Mouse (Mus musculus): ENCODE results near the gene Ubxn7.
A peak's percentile ranks its signal among the peaks of the same experiment; 100 is the strongest.
"Not testable (repeated sequence)": the region's sequence is repeated elsewhere in the genome, so short reads cannot be mapped to it uniquely, and the experiment has no call there.

Gene Ubxn7

DNA sequence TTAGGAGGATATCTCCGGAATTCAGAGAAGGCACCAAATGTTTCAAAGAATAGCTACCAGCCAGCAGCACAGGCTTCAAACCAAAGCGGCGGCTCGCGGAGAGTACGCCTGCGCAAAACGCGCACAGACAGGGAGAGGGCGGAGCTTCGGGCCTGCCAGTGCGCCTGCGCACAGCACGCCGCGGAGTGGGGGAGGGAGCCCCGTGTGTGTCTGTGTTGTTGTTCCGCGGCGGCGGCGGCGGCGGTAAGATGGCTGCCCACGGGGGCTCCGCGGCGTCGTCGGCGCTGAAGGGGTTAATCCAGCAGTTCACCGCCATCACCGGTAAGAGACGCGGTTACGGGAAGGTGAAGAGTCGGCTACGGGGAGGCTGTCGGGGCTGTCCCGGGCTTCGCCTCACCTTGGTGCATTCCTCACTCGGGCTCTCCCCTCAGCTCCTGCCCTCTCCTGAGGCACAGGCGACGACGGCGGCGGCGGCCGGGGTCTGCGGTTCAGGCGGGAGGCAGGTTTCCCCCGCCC, at the start of gene Ubxn7:
Gene Ubxn7 (plus strand): TSS at position 218 of the 516 bp plus-strand sequence.
- peak; percentile 96 for DNase-seq (ENCODE audit: low spot score)

DNA sequence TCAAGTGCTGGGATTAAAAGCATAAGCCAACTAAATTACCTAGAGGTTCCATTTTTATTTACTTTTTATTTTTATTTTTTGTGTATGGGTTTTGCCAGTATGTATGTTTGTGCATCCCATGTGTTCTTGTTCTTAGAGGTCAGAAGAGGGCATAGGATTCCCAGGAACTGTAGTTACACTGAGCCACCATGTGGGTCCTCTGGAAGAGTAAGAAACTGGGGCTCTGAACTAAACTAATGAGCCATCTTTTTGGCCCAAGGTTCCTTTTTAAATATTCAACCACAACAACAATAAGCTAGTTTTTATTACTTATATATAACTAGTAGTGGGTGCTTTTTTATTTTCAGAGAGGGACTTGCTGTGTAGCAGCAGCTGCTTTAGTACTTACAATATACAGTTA, 49.4 kb upstream of the Ubxn7 start:
- no peak for DNase-seq (ENCODE audit: low spot score)

DNA sequence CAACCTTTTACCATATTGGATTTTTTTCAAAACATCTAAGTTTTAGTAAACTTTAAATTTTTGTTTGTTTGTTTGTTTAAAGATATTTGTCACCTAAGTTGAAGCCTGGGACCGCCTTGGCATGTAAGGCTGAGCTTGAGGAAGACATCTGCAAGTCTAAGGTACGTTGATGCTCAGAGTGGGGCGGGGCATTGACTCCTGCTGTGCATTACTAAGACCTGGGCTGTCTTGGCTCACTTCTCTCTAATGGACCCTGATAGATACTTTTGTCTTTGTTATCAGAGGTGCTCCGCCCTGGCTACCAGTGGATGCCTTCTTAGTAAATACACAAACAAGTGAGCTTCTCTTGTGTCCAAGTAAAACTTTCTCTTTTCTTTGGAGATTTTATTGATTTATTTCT, 40.2 kb upstream of the Ubxn7 start:
- DNase-seq (ENCODE audit: low spot score), result no peak

DNA sequence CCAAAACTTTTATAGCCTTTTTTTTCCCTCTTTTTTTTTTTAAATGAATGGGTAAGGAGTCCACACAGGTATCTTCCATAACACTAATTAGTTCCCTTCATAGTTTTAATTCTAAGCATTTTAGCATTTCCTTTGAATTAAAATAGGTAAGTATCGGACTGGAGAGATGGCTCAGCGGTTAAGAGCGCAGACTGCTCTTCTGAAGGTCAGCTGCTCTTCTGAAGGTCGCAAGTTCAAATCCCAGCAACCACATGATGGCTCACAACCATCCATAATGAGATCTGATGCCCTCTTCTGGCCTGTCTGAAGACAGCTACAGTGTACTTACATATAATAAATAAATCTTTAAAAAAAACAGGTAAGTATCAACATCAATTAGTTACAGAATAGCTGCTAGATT, 32.4 kb upstream of the Ubxn7 start:
- DNase-seq (ENCODE audit: low spot score), result not testable (repeated sequence)

DNA sequence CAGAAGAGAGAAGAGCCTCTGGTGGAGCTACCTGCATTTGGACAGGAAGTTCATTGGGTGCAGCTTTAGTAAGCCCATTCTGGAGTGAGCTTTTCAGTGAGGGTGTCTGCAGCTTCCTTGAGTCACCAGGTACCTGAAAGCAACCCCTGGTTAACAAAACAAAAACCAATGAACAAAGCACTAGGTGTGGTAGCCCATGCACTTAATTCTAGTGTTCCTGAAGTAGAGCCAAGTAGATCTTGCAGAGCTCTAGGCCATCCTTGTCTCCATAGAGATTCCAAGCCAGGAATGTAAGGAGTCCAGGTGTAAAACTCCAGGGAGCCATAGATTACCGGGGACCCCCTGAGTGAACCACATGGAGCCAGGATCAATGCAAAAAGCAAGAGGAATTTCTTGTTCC, 29.0 kb upstream of the Ubxn7 start:
- no peak for DNase-seq (ENCODE audit: low spot score)

DNA sequence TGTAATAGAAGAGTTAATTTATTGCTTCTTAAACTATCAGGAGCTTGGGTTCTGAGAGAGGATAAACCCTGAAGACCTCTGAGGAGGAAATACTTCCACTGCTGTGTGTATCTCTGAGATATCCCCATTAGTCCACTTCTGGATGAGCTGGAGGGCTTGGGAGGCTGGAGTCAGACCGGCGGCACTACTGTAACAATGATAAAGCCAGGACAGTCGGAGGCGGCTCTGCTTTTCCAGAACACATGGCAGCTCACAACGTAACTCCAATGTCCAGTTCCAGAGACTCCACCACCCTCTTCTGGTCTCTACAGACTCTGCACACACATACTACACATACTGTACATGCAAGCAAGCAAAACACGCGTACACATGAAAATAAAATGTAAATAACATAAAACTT, 28.2 kb upstream of the Ubxn7 start:
- DNase-seq (ENCODE audit: low spot score), result no peak

DNA sequence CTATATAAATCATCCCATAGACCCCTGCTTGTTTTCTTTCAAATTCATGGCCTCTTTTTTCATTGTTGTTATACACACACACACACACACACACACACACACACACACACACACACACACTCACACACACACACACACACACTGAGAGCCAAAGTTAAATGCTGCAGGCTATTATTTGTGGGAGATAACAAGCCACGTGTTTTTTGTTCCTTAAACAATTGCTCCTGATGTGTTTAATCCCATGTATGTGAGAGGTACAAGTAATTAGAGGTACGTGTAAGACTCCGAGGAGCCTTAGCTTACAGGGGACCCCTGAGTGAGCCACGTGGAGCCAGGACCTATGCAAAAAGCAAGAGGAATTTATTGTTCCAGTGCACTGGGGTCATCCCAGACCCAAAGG, 20.1 kb upstream of the Ubxn7 start:
- no peak for DNase-seq (ENCODE audit: low spot score)

DNA sequence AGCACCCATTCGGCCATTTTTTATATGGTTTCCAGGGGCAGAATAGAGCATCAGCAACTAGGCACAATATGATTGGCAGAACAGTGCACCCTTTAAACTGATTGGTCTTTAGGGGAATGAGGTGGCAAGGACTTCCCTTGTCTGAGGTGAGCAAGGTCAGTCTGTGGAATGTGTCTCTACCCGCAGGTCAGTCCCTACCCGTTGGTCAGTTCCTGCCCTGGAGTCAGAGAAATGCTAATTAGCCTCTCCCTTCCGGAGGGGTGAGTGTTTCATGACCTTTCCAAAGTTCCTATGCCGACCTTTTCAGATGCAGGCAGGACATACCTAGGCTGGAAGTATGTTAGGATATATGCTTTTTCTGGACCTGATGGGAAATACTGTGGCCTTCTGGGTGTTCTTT, 19.7 kb upstream of the Ubxn7 start:
- no peak for DNase-seq (ENCODE audit: low spot score)

DNA sequence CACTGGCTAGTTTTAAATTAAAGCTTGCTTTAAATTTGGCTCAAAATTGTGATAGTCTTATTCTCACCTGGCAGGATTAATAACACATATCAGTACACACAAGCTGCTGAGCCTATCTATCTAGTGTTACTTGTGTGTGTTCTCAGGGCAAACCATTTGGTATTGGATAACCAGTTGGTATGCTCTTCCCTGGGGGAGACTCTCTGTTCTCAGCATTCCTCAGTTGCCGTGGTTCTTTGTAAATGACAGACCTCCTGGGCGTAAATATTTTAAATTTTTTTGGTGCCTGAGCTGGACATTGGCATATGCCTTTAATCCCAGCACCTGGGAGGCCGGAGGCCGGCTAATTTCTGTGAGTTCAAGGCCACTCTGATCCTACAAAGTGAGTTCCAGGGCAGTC, 19.2 kb upstream of the Ubxn7 start:
- no peak for DNase-seq (ENCODE audit: low spot score)

DNA sequence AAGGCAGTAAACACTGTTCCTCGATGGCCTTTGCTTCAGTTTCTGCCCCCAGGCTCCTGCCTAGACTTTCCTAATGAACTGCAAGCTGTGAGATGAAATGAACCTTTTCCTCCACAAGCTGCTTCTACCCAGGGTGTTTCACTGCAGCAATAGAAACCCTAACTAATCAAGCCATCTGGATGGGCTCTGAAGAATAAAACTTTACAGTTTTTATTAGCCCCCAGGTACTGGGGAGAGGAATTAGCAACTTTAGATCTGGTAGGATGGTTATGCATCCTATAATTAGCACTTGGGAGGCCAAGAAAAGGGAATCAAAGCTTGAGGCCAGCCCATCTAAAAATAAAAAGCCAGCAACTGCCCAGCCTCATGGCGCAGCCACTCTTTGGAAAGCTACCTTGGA, 15.5 kb upstream of the Ubxn7 start:
- no peak for DNase-seq (ENCODE audit: low spot score)

DNA sequence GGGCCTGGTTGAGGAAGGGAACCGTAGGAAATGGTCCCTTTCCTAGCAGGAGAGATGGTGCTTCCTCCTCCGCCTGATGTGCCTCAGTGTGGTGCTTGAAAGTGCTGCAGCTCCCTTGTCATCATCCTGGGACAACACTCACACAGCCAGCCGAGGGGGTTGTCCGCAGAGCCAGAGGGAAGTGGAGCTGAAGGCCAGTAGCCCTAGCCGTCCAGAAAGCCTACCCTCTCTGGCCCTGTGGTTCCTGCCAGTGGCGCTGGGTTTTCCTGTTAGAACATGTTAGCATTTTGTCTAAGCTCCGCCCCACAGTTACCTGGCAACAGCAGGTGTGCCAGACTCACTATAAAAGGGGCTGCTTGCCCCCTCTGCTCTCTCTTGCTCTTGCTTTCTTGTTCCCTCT, 8.1 kb upstream of the Ubxn7 start:
- no peak for DNase-seq (ENCODE audit: low spot score)

DNA sequence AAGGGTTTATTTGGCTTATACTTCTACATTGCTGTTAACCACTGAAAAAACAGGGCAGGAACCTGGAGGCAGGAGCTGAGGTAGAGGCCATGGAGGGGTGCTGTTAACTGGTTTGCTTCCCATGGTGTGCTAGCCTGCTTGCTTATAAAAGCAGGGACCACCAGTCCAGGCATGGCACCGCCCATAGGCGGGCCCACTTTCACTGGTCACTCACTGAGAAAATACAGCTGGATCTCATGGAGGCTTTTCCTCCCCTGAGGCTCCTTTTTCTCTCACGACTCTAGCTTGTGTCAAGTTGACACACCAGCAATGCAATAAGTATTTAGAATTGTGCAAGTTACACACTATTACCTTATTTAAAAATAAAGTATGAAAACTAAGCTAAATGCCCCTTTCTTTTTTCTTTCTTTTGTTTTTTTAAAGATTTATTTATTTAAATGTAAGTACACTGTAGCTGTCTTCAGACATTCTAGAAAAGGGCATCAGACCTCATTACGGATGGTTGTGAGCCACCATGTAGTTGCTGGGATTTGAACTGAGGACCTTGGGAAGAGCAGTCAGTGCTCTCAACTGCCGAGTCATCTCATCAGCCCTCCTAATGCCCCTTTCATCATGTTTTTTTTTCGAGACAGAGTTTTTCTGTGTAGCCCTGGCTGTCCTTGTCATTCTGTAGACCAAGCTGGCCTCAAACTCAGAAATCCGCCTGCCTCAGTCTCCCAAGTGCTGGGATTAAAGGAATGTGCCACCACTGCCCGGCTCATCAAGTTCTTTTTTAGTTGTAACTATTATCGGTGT, 984 bp upstream of the Ubxn7 start:
- no peak for DNase-seq (ENCODE audit: low spot score)

DNA sequence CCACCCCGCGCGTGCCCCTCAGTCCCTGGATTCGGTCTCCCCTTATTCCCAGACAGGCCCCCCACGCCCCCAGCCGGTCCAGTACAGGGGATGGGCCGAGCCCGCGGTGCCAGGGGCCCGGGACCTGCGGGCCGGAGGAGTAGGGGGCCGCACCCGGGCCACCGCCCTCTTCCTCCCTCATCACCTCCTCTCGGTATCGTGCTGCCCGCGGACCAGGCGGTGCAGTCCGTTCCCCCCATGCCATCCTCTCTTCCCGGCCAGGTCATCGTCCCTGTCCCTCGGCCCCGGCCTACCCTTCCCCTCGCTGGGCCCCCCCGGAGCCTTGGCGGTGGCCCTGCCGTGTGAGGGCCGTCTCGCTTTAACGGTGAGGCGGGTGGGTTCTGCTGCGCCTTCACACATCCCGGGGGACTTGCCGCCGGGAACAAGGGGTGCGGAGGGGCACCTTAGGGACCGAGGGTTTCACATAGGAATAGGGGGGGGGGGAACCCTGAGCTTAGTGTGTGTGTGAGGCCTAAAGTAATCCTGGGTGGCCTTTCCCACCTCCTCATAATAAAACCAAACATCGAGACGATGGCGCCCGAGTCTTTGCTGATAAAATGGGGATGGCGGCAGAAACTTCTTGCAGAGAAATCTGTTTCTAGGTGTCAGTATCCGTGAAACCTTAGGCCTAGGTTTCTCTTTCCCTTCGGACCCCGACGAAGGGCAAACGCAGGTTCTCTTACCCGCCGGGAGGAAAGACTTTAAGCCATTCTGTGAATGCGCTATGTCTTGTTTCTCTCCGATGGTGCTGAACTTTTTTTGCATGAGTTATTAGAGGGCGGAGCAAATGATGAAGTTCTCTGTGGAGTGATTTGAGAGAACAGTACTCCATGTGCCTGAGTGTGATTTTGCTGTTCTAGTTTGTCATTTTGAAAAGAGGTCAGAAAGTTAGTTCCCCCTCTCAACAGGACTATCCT, 777 bp downstream of the Ubxn7 start:
- DNase-seq (ENCODE audit: low spot score), result peak; percentile 53

DNA sequence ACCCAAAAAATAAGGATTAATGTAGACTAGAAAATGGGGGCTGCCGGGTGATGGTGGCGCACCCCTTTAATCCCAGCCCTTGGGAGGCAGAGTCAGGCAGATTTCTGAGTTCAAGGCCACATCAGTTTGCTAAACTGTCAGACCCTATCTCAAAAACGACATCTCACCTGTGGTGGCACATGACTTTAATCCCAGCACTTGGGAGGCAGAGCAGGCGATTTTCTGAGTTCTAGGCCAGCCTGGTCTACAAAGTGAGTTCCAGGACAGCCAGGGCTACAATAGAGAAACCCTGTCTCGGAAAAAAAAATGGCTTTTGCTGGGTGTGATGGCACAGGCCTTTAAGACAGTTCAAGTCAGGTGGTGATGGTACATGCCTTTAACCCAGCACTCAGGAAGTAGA, 3.1 kb downstream of the Ubxn7 start:
- DNase-seq (ENCODE audit: low spot score), result no peak

DNA sequence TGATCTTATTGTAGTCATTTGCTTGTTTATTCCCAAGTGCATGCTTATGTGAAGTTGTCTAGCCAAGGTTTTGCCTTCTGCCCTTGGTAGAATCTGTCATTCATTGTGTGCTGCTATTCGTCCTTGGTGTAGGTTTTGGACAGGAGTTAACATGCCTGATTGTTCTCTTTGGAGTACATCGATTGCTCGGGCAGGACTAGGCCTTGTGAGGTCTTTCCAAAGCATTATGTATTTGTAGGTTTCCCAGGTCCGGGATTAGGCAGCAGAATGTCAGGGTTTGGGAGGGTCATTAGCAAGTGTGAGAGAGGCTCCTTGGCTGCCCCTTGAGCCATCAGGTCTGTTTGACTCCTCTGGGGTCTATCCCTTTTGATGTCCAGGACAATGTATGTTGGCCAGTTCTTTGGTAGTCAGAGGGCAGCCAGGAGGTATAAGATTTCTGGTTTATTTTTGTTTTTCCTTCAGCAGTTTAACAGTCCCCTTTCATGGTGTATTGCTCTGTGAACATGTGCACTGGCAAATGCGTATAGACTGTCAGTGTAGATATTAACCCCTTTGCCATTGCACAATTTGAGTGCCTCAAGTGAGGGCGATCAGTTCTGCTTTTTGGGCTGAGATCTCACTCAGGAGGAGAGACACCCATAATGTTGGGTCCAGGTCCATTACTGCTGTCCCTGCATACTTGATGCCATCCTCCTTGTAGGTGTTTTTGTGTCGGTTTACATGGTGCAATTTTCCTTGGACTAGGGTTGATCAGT, 4.1 kb downstream of the Ubxn7 start:
- no peak for DNase-seq (ENCODE audit: low spot score)

DNA sequence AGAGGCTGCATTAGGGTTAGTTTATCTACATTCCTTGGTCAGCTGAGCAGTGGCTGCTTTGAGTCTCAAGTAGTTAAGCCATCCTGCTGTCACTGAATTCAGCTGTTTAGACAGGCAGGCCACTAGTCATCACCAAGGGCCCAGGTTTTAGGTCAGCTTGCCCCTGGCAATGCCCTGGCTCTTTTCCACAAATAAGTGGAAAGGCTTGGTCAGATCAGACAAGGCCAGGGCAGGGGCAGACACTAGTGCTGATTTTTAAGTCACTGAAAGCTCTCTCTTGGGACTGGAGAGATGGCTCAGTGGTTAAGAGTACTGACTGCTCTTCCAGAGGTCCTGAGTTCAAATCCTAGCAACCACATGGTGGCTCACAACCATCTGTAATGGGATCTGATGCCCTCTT, 4.9 kb downstream of the Ubxn7 start:
- no peak for DNase-seq (ENCODE audit: low spot score)

DNA sequence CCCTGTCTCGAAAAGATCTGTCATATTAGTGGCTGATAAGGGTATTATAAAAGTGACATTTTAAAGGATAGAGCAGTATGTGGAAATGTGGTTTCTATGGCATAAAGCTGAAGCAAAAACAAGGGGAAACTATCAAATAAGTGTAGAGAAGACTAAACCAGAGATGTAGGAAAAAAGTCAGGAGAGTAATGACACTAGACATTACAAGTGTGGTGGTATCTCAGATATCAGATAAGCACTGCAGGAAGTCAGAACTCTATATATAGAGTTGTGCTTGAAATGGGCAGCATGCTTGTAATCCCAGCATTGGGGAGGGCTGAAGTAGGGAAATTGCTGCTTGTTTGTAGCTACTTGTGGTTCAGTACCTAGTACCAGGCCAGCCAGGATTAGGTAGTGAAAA, 8.4 kb downstream of the Ubxn7 start:
- no peak for DNase-seq (ENCODE audit: low spot score)

DNA sequence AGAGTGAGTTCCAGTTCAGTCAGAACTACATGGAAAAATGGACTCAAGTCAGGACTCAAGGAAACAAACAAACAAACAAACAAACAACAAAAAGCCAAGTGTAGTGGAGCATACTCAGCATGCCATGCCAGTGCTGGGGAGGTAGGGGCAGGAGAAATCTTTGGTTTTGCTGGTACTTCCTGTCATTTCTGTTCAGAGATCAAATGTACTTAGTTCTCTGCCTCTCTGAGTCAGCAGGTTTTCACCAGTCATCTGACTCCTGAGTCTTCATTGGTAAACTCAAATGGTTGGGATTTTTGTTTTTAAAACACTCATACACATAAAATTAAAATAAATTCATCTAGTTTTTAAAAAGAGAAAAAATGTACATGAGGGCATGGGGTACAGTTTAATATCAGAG, 13.5 kb downstream of the Ubxn7 start:
- no peak for DNase-seq (ENCODE audit: low spot score)

DNA sequence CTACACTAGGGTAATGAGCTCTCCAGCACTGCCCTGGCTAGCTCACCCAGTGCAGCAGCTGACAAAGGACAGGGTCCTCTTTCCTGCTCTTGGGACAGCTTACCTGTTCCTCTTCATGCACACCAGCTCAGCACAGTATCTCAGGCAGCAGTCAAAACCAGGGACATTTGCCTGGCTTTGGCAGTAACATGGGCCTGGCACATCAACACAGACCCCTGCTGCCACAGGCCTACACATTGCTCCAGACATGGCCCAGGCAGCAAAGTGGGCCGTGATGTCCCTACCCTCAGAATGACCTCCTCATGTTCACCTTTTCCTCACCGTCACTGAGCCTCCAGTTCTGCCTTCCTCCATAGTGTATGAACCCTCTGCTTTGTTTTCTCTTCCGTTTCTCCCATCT, 18.7 kb downstream of the Ubxn7 start:
- no peak for DNase-seq (ENCODE audit: low spot score)

DNA sequence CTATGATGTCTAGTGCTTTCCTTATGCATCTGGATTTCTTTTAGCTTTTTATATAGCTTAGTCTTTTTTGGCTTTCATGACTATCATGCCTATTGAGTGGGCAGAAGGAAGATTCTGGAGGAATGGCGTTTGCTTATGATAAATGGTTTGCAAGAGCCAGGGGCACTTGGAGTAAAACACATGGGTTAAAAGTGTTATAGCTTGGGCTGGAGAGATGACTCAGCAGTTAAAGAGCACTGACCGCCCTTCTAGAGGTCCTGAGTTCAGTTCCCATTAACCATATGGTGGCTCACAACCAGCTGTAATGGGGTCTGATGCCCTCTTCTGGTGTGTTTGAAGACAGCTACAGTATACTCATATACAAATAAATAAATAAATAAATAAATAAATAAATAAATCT, 31.5 kb downstream of the Ubxn7 start:
- DNase-seq (ENCODE audit: low spot score), result no peak

DNA sequence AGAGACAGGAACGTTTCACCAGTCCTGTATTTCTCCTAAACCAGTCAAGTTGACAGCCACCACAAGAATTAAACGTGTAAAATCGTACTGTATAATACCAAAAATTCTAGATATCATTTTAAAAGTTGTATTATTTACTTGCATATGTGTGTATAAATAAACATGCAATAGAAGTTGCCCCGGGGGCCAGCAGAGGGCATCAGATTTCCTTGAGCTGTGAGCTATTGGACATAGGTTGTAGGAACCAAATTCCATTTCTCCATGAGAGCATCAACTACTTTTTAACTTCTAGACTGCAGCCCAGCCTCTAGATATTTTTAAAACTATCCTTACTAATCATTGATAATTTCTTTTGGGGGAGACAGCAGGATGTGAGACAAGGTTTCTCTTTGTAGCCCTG, 39.3 kb downstream of the Ubxn7 start:
- DNase-seq (ENCODE audit: low spot score), result peak; percentile 21

DNA sequence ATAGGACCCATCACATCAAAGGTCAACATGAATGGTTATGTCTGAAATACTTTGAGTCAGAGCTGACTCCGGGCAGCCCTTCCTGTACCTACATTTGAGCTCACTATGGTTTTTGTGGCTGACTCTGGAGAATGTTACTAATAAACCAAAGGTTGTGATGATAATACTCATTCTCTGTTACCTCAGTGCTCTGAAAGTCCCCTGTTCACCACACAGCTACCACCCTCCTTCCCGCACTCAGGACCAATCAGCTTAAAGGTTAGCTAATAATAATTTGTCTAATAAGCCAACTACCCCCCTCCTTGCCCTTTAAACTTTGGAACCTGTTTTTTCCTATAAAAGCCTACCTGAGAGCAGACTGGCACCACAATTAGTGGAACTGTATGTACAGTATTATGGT, 47.5 kb downstream of the Ubxn7 start:
- DNase-seq (ENCODE audit: low spot score), result no peak
